Mouse (Mus musculus): ENCODE results near the gene Ide. TPM values are rescaled to one million over a fixed set of nuclear protein-coding genes. Genes with fewer than 3 reads are reported as not detected.
A peak's percentile ranks its signal among the peaks of the same experiment; 100 is the strongest.

Ide gene
- total and polyA plus RNA-seq, 2 experiments, result 21.8 to 35.3 TPM

DNA sequence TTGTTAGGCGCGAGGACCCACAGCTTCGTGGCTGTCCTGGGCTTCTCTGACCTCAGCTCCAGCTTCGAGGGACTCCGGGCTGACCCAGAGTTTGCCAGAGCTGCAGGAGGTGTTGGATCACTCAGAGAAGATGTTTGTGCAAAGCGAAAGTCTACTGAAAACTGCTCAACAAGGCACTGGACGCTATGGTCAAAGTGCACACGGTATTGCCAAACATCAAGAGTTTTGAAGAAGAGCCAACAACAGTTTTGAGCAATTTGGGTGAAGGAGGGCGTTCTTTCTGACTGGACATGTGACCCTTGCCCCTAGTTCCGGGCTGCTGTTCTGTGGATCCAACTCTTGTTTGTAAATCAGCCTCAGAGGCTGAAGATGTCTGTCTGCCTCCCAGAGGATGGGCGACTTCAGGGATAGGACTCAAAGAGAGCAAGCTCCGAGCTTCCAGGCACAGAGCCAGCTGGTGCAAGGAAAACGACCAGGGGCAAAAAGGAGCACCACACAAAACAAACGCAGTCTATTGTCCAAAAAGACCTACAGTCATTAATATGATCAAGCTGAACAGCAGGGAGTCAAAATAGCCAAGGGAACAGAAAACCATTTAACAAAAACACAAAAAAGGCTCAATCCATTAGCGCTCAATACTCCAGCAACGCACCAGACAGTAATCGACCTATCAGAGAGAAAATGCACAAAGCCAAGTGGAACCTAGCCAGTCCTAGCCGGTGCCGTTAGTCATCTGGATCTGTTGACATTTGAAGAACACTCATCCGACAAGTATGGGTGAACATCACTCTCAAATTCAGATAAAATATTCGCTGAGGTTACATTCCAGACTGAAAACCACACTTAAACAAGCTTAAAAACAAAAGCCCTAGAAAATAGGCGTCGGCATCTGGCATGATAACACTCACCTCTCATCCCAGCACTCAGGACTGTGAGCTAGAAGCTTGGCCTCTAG, 73.4 kb downstream of the Ide start:
- Histone ChIP-seq H3K9ac (ENCODE audit: low read depth, low read length) (peak overlapping the region; percentile 57), H3K4me3 (ENCODE audit: insufficient read depth, low read depth, low read length) (peak overlapping the region; percentile 49)
- TF ChIP-seq POLR2A (IDR thresholded peaks at IDR 0.05; ENCODE audit: extremely low read depth, insufficient read depth, low read length), result no peak
- no peak for TF ChIP-seq CTCF (IDR thresholded peaks at IDR 0.05; ENCODE audit: low read depth, low read length)

DNA sequence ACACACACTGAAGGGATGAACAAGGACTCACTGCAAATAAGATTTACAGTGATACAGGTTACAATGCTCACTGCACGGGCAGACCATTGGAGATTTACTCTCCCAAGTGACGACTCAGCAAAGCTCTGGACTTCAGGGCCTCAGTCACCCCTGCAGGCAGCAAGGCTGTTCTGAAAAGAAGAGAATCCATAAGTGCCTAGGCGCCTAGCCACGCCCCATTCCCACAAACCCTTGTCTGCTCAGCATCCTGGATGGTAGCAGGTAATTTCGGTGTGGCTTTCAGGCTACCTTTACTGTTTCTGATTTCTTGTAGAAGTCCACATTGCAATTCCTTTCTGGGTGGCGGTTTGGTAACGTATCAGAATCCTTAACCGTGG, 74.1 kb downstream of the Ide start:
- Histone ChIP-seq H3K27me3 (ENCODE audit: control insufficient read depth, insufficient read depth, low read length) (no peaks in the 10 kb centered on the region), H3K4me1 (ENCODE audit: control insufficient read depth, insufficient read depth, low read length) (peaks cover 9% of the 10 kb centered on the region), H3K36me3 (ENCODE audit: control insufficient read depth, insufficient read depth, low read length) (0 out of 2 replicates have a peak, but pooled peaks cover 2% of the 10 kb centered on the region), H3K4me3 (ENCODE audit: insufficient read depth, low read depth, low read length) (peak overlapping the region; percentile 49), H3K27ac (replicated peaks; ENCODE audit: insufficient read depth, low read depth, low read length) (peak overlapping the region; percentile 75), H3K9ac (ENCODE audit: low read depth, low read length) (peak overlapping the region; percentile 49), H3K79me2 (ENCODE audit: control insufficient read depth, insufficient read depth, low read length) (no peaks in the 10 kb centered on the region)
- TF ChIP-seq POLR2A (IDR thresholded peaks at IDR 0.05; ENCODE audit: extremely low read depth, insufficient read depth, low read length) (no peak), CTCF (IDR thresholded peaks at IDR 0.05; ENCODE audit: low read depth, low read length) (no peak)
- 17% methylated on average over 8 of the region's 8 CpGs for WGBS
- DNase-seq (ENCODE audit: extremely low read depth, low read depth, low spot score), result no peak

More for the DNA sequence above, 73.4 kb downstream of the Ide start:
- no peaks in the 10 kb centered on the region for H3K27me3 ChIP-seq (ENCODE audit: control insufficient read depth, insufficient read depth, low read length)
- peak; percentile 100 for DNase-seq (ENCODE audit: extremely low read depth, low read depth, low spot score)
- peaks cover 9% of the 10 kb centered on the region for H3K4me1 ChIP-seq (ENCODE audit: control insufficient read depth, insufficient read depth, low read length)
- WGBS, result 17% methylated on average over 23 of the region's 23 CpGs
- peak overlapping the region; percentile 100 for H3K27ac ChIP-seq (replicated peaks; ENCODE audit: insufficient read depth, low read depth, low read length)
- H3K36me3 ChIP-seq (ENCODE audit: control insufficient read depth, insufficient read depth, low read length), result peaks cover 8% of the 10 kb centered on the region; the same call in 1 of the 2 replicates
- H3K79me2 ChIP-seq (ENCODE audit: control insufficient read depth, insufficient read depth, low read length), result no peaks in the 10 kb centered on the region

DNA sequence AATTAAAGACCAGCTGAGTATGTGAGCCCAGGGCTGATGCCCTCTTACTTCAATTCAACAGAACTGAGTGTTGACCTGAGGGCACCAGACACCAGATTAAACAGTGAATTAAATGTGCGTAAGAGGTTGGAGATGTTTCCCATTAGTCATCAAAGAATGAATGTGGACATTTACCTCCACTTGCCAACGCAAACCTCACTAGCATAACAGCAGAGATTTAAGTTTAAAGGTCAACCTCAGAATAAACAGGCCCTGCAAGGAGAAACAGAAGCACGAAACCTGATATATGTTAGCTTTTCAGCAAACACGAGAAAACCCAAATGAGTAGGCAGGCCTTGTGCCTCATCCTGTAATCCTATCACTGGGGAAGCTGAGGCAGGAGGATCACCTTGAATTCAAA, 75.3 kb downstream of the Ide start:
- 18% methylated on average over 4 of the region's 4 CpGs for WGBS
- Histone ChIP-seq H3K9ac (ENCODE audit: low read depth, low read length) (peak overlapping the region; percentile 72), H3K27me3 (ENCODE audit: control insufficient read depth, insufficient read depth, low read length) (no peaks in the 10 kb centered on the region), H3K79me2 (ENCODE audit: control insufficient read depth, insufficient read depth, low read length) (no peaks in the 10 kb centered on the region), H3K4me3 (ENCODE audit: insufficient read depth, low read depth, low read length) (peak overlapping the region; percentile 51), H3K36me3 (ENCODE audit: control insufficient read depth, insufficient read depth, low read length) (no peaks in the 10 kb centered on the region), H3K27ac (replicated peaks; ENCODE audit: insufficient read depth, low read depth, low read length) (peak overlapping the region; percentile 77; the same call in 1 of the 2 replicates), H3K4me1 (ENCODE audit: control insufficient read depth, insufficient read depth, low read length) (peaks cover 9% of the 10 kb centered on the region)
- TF ChIP-seq CTCF (IDR thresholded peaks at IDR 0.05; ENCODE audit: low read depth, low read length) (no peak), POLR2A (IDR thresholded peaks at IDR 0.05; ENCODE audit: extremely low read depth, insufficient read depth, low read length) (no peak)
- DNase-seq (ENCODE audit: extremely low read depth, low read depth, low spot score), result peak; percentile 98

DNA sequence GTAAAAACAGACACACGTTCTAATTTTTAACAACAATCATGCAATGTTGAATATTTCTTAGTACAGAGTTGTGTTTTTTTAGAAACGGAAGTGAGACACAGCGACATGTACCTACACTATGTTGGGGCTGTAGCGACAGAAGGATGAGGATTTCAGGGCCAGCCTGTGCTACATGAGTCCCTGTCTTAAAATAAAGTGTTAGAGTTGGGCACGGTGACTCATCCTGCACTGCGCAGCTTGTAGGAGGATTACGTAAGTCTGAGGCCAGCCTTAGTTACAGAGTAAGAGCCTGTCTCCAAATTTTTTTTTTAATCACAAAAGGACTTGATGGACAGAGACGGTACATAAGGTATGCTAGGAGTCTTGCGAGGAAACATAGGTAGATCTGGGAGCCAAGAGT, 82.3 kb downstream of the Ide start:
- Histone ChIP-seq H3K27me3 (ENCODE audit: control insufficient read depth, insufficient read depth, low read length) (no peaks in the 10 kb centered on the region), H3K4me1 (ENCODE audit: control insufficient read depth, insufficient read depth, low read length) (no peaks in the 10 kb centered on the region), H3K4me3 (ENCODE audit: insufficient read depth, low read depth, low read length) (no peak overlapping the region), H3K36me3 (ENCODE audit: control insufficient read depth, insufficient read depth, low read length) (no peaks in the 10 kb centered on the region), H3K79me2 (ENCODE audit: control insufficient read depth, insufficient read depth, low read length) (no peaks in the 10 kb centered on the region), H3K27ac (replicated peaks; ENCODE audit: insufficient read depth, low read depth, low read length) (no peak overlapping the region), H3K9ac (ENCODE audit: low read depth, low read length) (no peak overlapping the region)
- TF ChIP-seq POLR2A (IDR thresholded peaks at IDR 0.05; ENCODE audit: extremely low read depth, insufficient read depth, low read length) (no peak), CTCF (IDR thresholded peaks at IDR 0.05; ENCODE audit: low read depth, low read length) (no peak)
- DNase-seq (ENCODE audit: extremely low read depth, low read depth, low spot score), result no peak
- WGBS, result 82% methylated on average over 9 of the region's 9 CpGs

DNA sequence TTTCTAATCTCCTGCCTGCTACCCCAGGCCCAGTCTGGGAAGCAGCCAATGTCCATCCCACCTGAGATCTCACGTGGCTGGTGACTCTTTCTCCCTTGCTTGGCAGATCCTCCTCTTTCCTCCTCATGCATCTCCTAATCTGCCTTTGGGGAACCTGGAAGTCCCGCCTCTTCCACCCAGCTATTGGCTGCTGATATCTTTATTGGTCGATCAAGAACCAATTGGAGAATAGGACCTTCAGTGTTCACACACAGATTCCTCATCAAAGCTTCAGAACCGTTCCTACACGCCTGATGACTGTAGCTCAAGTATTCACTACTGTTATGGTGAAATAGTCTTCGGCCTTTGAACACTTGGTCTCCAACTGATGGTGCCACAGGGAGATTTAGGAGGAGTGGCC, 85.5 kb downstream of the Ide start:
- no peaks in the 10 kb centered on the region for H3K4me1 ChIP-seq (ENCODE audit: control insufficient read depth, insufficient read depth, low read length)
- H3K9ac ChIP-seq (ENCODE audit: low read depth, low read length), result no peak overlapping the region
- TF ChIP-seq CTCF (IDR thresholded peaks at IDR 0.05; ENCODE audit: low read depth, low read length) (no peak), POLR2A (IDR thresholded peaks at IDR 0.05; ENCODE audit: extremely low read depth, insufficient read depth, low read length) (no peak)
- WGBS, result 87% methylated on average over 6 of the region's 6 CpGs
- H3K79me2 ChIP-seq (ENCODE audit: control insufficient read depth, insufficient read depth, low read length), result no peaks in the 10 kb centered on the region
- no peak overlapping the region for H3K27ac ChIP-seq (replicated peaks; ENCODE audit: insufficient read depth, low read depth, low read length)
- DNase-seq (ENCODE audit: extremely low read depth, low read depth, low spot score), result no peak
- H3K27me3 ChIP-seq (ENCODE audit: control insufficient read depth, insufficient read depth, low read length), result no peaks in the 10 kb centered on the region
- H3K4me3 ChIP-seq (ENCODE audit: insufficient read depth, low read depth, low read length), result no peak overlapping the region
- no peaks in the 10 kb centered on the region for H3K36me3 ChIP-seq (ENCODE audit: control insufficient read depth, insufficient read depth, low read length)

DNA sequence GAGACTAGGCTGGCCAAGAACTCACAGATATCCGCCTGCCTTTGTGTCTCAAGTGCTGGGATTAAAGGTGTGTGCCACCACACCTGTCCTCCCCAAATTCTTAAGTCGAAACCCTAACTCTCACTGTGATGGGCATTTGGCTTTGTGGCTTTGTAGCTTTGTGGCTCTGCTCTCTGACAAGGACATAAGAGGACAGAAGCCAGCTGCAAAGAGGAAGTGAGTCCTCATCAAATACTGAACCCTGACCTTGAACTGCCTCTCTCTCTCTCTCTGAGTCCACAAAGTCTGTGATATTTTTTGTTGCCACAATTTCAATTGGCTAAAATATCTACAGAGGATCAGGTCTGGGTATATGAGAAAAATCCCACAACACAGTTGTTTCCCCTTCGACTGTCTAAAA, 89.5 kb downstream of the Ide start:
- H3K79me2 ChIP-seq (ENCODE audit: control insufficient read depth, insufficient read depth, low read length), result no peaks in the 10 kb centered on the region
- no peak overlapping the region for H3K9ac ChIP-seq (ENCODE audit: low read depth, low read length)
- H3K27me3 ChIP-seq (ENCODE audit: control insufficient read depth, insufficient read depth, low read length), result no peaks in the 10 kb centered on the region
- H3K4me1 ChIP-seq (ENCODE audit: control insufficient read depth, insufficient read depth, low read length), result peaks cover 1% of the 10 kb centered on the region; the same call in 1 of the 2 replicates
- H3K27ac ChIP-seq (replicated peaks; ENCODE audit: insufficient read depth, low read depth, low read length), result no peak overlapping the region
- no peaks in the 10 kb centered on the region for H3K36me3 ChIP-seq (ENCODE audit: control insufficient read depth, insufficient read depth, low read length)
- TF ChIP-seq CTCF (IDR thresholded peaks at IDR 0.05; ENCODE audit: low read depth, low read length), result no peak
- TF ChIP-seq POLR2A (IDR thresholded peaks at IDR 0.05; ENCODE audit: extremely low read depth, insufficient read depth, low read length), result no peak
- no peak for DNase-seq (ENCODE audit: extremely low read depth, low read depth, low spot score)
- 66% methylated on average over 3 of the region's 3 CpGs for WGBS
- H3K4me3 ChIP-seq (ENCODE audit: insufficient read depth, low read depth, low read length), result no peak overlapping the region
